Mouse (Mus musculus): ENCODE measurements at regions not wholly inside any gene's neighbourhood (a gene's known extent, or its start where the extent isn't known, plus 50 kb on each side); places are given as distances from the start of the nearest gene placed in this dataset.
A peak's percentile ranks its signal among the peaks of the same experiment; 100 is the strongest.

DNA sequence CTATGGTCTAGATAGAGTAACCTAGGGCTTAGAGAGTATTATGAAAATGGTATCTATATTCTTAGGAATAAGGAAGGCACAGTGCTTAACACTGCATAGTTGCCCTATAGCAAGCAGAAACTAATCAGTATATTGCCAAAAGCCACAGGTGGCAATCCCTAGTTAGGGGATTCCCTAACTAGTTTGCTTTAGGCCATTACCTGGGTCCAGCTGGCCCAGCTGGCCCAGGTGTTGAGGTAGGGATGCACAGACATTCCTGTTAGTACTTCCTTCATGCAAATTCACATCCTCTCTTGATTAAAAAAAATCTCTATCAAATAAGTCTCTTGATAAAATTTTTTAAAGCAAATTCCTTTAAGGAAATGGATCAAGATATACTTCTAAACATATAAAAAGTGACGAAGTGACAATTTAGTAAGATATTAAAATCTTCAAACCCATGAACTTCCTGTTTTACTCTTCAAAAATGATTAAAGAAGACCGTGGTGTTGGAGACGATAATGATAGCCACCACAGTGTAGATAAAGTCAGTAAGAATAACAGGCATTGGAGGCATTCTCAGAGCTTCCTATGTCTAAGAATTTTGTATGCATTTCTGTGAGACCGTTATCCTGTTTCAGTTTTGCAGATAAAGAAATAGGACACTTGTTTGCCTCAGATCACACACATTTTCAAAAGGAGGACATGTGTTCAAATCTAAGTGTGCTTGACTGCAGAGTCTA lies 1036.7 kb downstream of the Gsdmc2 start:
- intact Hi-C loops (cut with DNase I): no loop called here
- DNase-seq: no peak

DNA sequence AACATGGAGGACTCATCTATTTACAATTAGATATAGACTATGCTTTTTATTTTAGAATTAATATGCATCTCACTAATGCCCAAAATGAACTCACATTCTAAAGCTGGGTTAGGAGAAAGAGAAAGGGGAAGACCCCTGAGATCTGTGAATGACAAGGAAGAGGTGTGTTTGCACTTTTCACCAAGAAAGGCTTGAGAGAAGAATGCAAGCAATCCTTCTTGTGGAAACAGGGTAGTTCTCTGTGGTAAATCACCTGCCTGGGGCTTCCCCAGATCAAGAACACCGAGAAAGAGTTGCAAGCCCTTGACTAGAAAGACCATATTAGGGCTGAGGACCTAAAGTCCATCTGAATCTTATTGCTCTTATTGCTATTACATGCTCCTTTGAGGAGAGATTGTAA lies 1037.6 kb downstream of the Gsdmc2 start:
- intact Hi-C loops (cut with DNase I): no loop called here
- DNase-seq: no peak

DNA sequence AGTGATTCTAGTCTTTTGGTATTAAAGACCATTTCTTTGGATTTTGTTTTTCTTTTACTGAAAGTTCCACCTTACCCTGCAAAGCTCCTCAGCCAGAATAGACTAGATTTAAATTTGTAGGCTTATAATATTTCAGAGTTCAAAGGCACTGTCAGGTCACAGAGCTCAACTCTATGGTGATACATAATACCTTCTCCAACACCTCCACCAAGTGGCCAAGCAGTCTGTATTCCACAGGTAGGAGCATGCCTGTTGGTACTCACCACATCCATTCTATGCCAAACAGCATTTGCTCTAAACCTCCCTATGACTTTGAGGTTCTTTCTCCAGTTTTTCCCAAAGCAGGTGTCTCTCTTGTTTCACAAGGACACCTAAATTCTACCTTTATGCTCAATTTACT lies 1042.2 kb downstream of the Gsdmc2 start:
- intact Hi-C loops (cut with DNase I): loop anchor here (2.0 kb wide), 1 partner anchor 820 kb away; no protein-coding TSS in a partner anchor
- DNase-seq: peak; percentile 11 to 37

DNA sequence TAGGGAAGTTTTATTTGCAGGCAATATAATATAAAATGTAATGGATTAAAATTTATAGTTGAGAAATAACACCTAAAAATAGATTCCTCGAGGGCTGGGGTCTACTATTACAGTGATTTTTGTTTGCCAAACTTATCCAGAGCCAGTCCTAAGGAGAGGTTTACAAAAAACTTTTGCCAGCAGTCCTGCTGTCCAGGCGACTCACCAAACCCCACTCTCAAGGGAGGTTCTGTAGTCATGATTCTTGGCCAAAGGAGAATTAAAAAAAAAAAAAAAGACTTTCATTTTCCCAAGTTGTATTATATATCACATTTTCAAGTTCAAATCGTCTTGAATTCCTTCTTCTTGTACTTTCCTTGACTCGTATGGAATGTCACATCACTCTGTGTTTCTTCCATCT lies 1046.2 kb downstream of the Gsdmc2 start:
- DNase-seq: peak; percentile 12 to 20

DNA sequence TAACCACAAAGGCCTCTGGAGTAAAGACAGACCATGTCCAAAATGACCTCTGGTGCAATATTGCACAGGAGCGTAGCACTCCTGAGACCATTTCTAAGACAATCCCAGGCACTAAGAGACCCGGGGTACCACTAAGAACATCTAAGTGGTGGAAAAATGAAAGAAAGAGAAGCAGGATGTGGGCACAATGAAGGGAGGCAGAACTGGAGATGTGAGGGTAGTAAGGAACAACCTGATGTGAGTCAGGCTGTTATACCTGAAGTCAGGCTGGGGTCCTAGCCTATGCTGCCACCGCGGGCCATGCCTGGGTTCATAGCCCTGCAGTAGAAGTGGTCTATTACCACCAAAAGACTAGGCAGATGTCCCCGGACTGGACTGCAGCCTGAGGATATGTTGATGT lies 1051.4 kb downstream of the Gsdmc2 start:
- no peak for DNase-seq
- intact Hi-C loops (cut with DNase I): no loop called here

More for the DNA sequence above, 1046.2 kb downstream of the Gsdmc2 start:
- intact Hi-C loops (cut with DNase I): no loop called here

DNA sequence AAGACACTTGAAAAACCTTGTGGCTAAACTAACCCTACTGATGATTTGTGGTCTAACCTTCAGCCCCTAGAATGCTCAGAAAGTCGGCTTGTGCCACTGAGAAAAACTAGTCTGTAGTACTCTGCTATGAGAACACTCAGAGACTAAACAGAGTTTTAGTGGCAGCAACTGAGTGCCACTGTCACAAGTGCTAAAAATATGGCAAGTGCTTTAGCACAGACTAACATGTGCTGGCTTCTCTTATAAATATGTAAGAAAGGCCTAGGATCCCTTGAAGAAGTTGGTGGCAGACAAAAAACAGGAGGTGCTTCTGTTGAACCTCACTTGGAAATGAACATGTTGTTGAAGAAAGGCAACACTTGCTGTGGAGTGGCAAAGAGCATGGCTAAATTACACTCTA lies 1052.9 kb downstream of the Gsdmc2 start:
- no peak for DNase-seq
- intact Hi-C loops (cut with DNase I): no loop called here

DNA sequence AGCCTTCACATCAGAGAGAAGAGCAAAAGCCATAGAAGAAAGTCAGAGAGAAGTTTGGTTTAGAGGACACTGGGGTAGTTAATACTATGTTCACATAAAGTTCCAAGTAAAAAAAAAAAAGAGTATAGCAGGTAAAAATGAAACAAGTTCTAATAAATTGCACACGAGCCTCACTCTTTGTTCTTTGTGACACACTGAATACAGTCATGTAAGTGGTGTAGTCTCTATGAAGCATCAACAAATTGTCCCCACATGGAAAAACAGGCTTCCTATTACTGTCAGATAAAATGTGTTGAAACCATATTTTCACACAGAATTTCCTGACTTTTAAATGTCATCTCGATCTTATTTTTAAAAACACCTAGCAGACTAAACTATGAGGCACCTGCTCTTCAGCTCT lies 1057.2 kb downstream of the Gsdmc2 start:
- DNase-seq: no peak
- intact Hi-C loops (cut with DNase I): no loop called here

DNA sequence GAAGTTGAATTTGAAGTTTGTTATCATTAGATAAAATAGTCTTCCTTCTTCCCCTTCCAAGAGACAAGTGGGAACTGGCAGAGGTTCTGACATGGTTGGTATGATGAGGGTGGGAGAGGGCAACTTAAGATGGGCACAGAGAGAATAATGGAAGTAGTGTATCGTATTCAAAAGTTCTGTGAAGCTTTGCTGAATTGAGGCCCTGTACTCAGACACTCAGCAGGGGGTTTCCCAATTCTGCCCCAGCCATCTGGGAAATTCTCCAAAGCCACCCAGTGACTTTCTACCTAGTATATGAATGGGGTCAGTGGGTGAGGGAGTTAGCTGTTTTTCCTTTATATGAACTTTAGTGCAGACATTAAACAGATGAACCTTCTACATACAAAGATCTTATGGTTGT lies 1058.7 kb downstream of the Gsdmc2 start:
- intact Hi-C loops (cut with DNase I): no loop called here
- DNase-seq: no peak

DNA sequence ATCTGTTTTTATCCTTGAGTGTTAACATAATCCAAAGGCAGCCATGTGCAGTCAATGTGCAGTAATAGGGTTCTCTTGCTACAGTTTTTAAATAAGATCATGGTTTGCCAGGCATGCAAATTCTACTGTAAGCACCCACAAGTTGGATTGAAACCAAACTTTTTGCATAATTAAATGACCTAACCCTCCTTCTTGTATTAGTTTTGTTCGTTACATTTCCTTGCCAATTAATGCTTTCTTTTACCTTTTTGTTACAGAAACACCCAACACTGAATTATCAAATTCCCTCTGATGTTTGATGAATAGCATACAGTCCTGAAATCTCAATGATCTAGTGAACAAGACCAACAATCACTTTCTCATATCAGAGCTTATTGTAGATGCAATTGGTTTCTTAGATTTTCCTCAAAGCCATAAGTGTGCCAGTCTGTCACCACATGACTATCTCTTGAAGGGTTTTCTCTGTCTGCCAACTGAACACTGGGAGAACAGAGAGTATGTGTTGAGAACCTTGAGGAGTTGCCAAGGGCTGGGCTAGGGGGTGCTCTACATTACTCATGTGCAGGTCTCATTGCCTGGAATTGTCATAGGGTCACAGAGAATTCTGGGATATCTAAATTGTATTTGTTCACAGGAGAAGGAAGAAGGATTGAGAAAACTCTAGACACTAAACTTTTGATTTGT lies 1060.4 kb downstream of the Gsdmc2 start:
- intact Hi-C loops (cut with DNase I): no loop called here
- DNase-seq: no peak

DNA sequence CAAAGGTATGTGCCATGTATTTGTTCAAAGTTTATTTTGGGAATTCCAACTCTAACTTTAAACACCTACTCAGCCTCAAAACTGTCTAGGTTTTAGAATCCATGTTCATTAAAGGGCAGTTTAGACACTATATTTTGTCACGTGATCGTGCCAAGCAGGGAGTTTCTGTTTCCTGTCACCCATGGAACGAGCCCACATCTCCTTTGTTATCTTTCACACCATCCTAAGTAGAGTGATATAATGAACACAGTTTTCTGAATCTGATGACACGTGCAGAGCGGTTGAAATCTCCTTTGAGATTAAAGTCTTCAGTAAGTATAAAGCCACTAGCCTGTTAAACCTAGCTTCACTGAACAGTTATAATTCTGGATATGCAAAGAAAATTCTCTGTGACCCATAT lies 1066.1 kb downstream of the Gsdmc2 start:
- intact Hi-C loops (cut with DNase I): no loop called here

DNA sequence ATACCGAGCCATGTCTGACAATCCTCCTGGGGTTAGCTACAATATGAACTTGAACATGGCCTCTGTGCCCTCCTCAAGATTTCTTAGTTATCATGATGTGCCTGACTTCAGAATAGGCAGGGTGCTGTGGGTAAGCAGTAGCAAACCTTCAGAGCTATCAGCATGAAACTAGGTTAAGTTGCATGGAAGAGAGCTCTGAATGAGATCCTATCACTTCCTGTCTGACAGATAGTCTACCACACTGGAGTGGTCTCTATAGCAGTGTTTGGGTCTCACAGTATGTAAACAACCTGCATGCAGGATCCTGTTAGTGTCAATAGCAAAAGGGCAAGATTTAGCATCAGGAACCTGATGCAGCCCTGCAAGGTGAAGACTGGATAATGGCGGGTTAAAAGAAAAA lies 1092.3 kb downstream of the Gsdmc2 start:
- intact Hi-C loops (cut with DNase I): no loop called here
- DNase-seq: no peak

More for the DNA sequence above, 1066.1 kb downstream of the Gsdmc2 start:
- DNase-seq: no peak

DNA sequence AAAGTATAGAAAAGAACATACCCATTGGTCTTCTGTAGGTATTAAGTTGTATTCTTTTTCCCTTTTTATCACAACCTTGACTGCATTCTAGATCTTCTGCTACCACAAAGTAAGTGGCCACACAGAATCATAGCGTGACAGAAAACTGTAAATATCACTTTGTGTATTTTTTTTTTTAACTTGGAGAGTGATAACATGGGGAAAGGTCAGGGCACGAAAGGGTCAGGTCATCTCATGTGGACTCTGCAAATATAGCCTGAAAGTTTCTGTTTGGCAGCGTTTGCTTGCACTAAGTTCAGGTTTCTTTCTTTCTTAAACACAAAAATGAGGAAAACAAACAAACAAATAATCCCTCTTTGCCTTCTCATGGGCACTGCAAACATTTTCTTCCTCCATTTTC lies 1101.1 kb downstream of the Gsdmc2 start:
- intact Hi-C loops (cut with DNase I): no loop called here
- DNase-seq: no peak

DNA sequence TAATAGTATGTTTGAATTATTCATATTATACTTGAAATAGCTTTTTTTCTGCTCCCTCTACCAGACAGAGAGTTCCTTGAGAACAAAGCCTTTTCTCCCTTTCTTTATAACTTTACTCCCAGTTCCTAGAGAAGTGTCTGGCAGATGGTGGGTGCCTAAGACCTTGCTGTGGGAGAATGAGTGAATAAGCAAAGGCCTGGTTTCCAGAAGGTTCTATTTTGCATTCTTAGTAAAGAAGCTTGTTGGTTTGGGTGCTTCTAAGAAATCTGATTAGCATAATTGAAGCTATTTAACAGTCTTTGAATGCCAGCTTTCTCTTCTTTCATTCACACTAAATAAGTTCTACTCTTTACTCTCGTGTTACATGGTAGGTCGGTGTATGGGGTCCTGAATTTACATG lies 1104.2 kb downstream of the Gsdmc2 start:
- no peak for DNase-seq
- intact Hi-C loops (cut with DNase I): no loop called here

DNA sequence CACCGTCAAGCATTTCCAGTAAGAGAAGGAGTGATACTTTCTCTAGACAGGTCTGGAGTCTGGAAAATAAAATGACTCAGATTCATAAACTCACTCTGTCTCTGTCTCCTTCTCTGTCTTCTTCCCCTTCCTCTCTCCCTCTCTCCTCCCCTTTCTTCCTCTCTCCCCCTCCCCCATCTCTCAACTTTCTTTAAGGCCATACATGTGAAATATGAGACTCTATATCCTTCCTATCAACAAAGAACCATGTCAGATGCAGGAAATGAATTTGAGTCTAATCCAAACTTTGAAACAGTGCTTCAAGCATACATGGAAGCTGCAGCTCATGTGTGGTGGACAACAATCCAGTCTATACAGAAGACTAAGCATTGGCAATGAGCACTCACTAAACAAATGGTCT lies 1109.6 kb downstream of the Gsdmc2 start:
- DNase-seq: no peak
- intact Hi-C loops (cut with DNase I): no loop called here

DNA sequence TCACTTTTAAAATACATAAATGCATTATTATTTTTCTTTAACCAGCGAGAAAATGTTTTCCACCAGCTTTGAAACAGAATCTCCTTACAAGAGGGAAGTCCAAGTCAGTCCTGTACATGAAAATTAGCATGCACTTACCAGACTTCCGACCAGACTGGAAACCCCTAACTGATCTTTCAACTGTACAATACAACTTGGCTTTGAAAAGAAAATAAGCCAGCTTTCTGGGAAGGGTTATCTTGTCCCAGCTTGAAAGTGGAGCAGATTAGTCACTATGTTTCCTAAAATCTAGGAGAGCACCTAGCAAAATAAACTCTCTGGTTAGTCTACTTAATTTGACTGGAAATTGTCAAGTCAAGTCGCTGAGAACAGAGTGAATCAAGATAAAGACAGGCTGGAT lies 1110.1 kb downstream of the Gsdmc2 start:
- DNase-seq: no peak

DNA sequence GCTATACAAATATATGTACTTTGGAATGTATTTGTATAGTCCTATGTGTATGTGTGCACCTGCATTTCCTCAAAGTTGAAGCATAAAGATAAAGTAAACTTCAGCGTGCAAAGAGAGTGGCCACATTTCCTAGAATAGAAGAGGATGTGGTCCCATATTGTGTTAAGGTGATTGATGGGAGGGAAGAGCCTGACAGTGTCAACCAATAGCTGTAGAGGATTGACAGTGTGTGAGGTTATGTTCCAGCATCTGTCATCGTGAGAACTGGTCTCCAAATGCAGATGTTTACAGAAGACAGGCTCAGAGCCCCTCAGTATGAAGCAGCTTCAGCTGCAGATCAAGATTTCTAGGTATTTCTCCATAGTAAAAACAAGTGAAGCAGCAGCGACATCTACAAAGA lies 1114.5 kb downstream of the Gsdmc2 start:
- DNase-seq: no peak
- intact Hi-C loops (cut with DNase I): no loop called here

More for the DNA sequence above, 1110.1 kb downstream of the Gsdmc2 start:
- intact Hi-C loops (cut with DNase I): no loop called here

DNA sequence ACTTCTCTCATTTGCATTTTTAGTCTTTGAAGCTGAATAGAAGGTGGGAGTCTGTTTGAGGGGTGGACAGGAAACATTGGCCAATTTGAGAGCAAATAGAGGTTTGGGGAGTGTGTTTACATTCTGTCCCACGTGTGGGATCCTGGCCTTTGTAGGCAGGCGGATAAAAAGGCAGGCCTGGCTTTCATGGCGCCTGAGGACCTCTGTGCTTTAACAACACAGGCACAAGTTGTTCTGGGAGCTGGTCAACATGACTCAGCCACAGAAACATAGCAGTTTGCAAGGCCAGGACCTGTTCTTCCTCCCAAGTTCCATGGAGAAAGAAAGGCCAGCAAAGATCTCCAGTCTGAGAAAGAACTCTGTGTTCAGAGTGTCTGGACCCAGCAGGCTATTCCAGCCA lies 1130.7 kb downstream of the Gsdmc2 start:
- intact Hi-C loops (cut with DNase I): no loop called here
- DNase-seq: no peak

DNA sequence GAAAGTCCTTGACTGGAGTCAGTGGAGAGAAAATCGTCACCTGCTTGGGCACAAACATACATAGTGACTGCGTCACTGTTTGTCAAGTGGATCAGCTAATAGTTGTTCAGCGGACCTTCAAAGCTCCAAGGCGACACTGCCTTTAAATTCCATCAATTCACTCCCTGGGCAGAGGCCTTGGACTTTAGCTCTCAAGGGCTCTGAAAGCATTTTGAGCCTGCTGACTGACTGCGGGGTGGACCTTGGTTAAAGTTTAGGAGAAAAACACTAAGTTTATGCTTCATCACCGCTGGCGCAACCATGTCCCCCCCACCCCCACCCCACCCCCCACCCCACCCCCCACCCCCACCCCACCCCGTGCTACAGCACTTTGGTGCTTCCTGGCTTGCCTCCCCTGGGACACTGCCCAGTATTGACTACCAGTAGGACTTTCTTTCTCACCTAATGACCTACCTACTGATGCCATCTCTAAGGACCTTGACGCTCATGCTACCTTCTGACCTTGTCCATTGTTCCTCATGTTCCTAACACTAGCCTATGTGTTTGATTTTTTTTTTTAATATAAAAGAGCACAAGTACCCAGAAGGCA lies 1132.3 kb downstream of the Gsdmc2 start:
- intact Hi-C loops (cut with DNase I): no loop called here
- DNase-seq: no peak

DNA sequence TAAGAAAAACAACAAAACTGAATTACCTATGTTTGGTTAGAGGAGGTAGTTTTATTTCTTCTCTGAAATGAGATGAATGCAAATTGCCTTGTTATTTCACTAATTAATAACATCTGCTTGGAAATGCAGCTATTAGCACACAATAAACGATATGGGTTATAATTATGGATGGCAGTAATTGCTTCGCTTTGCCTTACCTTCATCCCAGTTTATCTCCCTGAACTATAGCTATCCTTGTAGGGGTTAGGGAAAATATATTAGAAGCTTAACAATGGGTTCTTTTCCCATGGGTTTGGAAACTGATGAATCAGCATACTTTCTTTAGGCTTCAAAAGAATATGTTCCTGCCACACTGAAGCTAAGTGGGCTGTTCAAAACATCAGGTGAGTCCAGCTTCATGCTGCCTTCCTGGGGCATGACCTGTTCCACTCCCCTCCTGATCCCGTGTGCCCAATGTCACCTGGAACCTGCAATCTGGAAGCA lies 1132.9 kb downstream of the Gsdmc2 start:
- intact Hi-C loops (cut with DNase I): no loop called here

DNA sequence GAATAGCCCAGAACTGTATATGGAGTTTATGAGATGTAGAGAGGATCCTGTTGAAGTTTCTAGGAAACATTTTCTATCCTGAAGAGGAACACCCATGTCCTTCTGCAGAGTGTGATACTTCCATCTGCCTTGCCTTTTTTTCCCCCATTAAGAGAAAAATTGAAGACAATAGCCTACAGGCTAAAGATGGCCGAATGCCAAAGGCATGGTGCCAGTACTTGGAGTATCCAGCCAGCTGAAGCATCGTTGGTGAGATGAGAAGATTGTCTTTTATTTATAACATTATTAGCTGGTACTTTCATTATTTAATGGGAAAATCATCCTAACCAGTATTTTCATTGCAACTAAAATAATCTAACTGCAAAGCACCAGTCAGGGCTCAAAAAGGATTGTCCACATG lies 1135.4 kb downstream of the Gsdmc2 start:
- peak; percentile 5 to 15 for DNase-seq
- intact Hi-C loops (cut with DNase I): no loop called here

More for the DNA sequence above, 1132.9 kb downstream of the Gsdmc2 start:
- no peak for DNase-seq

DNA sequence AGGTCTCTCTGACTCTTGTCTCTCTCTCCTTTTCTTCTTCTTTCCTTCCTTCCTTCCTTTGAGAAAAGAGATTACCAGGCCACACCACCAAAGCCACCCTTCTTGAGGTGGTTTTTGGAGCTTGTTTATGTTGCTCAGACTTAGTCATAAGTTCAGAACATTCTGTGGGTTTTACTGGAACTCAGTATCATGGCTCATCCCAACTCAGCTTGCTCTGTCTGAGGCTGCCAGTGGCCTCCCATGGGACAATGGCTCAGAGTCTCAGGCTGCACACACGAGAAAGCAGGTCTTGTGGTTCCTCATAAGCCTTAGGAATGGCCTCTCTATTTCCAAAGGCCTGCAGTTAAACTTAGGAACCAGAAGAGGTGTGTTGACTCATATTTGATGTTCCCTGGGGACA lies 1146.4 kb downstream of the Gsdmc2 start:
- DNase-seq: peak in 1 of 2 experiments; percentile 1
- intact Hi-C loops (cut with DNase I): no loop called here

DNA sequence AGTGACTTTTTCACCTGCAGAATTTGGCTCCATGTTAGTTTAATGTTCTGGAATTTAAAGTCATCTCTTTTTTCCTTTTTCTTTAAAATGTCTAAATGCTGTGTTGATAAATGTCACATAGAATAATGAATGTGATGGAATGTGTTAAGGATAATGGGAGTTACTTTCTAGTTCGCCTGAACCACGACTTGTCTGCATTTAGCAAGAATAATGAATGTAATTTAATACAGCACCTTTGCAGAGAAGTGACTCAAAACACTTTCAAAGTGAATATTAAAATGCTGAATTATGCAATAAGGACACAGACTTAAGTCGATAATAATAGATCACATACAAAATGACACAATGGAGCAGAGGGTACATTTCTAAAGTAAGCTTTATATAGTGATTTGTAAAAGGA lies 1150.2 kb downstream of the Gsdmc2 start:
- intact Hi-C loops (cut with DNase I): no loop called here
- no peak for DNase-seq

All from heart, postnatal 10 days (tissue).